Mouse (Mus musculus): ENCODE results near the gene Arhgap45. TPM values are rescaled to one million over a fixed set of nuclear protein-coding genes. Genes with fewer than 3 reads are reported as not detected.
A peak's percentile ranks its signal among the peaks of the same experiment; 100 is the strongest.

The Arhgap45 gene
- polyA plus RNA-seq, 1 experiment: 103 TPM

DNA sequence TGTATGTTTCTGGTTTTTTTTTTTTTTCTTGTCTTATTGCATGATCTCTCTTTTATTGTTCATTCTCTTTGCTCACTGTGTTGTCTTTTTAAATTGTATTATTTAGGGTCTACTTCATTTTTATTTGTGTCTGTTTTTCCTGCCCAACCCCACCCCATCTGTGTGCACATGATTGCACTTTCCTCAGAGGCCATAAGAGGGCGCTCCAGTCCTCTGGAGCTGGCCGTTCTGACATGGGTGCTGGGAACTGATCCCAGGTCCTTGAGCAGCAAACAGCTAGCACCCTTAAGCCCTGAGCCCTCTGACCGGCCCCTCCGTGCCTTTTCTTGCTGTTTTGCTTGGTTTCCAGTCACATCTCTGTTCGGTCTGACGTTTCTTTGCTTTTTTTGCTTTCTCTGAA, 24.9 kb upstream of the Arhgap45 start:
- DNase-seq: no peak
- Histone ChIP-seq H3K4me1 (ENCODE audit: control insufficient read depth, insufficient read depth, low read length) (peaks cover 11% of the 10 kb centered on the region), H3K4me3 (replicated peaks; ENCODE audit: extremely low read depth, low read depth, low read length) (no peak overlapping the region)
- WGBS: 89% methylated on average over 6 of the region's 6 CpGs
- TF ChIP-seq CTCF (IDR thresholded peaks at IDR 0.05; ENCODE audit: insufficient read depth, low read length) (peak; percentile 15; the same call in 1 of the 2 replicates), POLR2A (IDR thresholded peaks at IDR 0.05; ENCODE audit: borderline replicate concordance, extremely low read depth, low read depth, low read length) (no peak)

GRCm38 (mm10) chr10:79994397-79995115, 21.9 kb upstream of the Arhgap45 start:
- TF ChIP-seq CTCF (IDR thresholded peaks at IDR 0.05; ENCODE audit: insufficient read depth, low read length) (no peak), POLR2A (IDR thresholded peaks at IDR 0.05; ENCODE audit: borderline replicate concordance, extremely low read depth, low read depth, low read length) (no peak)
- no peak overlapping the region for H3K4me3 ChIP-seq (replicated peaks; ENCODE audit: extremely low read depth, low read depth, low read length)
- peaks cover 7% of the 10 kb centered on the region; the same call in 1 of the 2 replicates for H3K4me1 ChIP-seq (ENCODE audit: control insufficient read depth, insufficient read depth, low read length)
- WGBS: 58% methylated on average over 16 of the region's 16 CpGs
- peak; percentile 57 for DNase-seq

DNA sequence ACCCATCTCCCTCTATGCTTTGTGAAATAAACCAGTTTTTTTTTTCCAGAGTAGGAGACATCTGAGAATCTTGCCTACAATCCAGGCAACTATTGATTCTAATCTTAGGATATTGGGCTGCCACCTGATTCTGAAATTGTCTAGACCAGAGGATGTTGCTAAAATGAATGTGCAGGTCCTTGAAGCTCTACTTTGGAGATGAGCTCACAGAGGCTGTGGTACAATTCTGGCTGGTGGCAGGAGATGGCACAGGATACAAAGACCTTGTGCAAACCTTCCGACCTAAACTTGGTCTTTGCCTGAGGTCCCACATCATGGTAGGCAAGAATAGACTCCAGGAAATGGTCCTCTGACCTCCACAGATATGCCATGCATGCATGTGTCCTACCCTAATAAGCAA, 20.8 kb upstream of the Arhgap45 start:
- no peak overlapping the region for H3K4me3 ChIP-seq (replicated peaks; ENCODE audit: extremely low read depth, low read depth, low read length)
- 44% methylated on average over 1 of the region's 1 CpGs for WGBS
- H3K4me1 ChIP-seq (ENCODE audit: control insufficient read depth, insufficient read depth, low read length): peaks cover 7% of the 10 kb centered on the region; the same call in 1 of the 2 replicates
- TF ChIP-seq CTCF (IDR thresholded peaks at IDR 0.05; ENCODE audit: insufficient read depth, low read length) (no peak), POLR2A (IDR thresholded peaks at IDR 0.05; ENCODE audit: borderline replicate concordance, extremely low read depth, low read depth, low read length) (no peak)
- DNase-seq: no peak

GRCm38 (mm10) chr10:79996272-79997033, 20.0 kb upstream of the Arhgap45 start, which contains the start of gene Abca7:
Gene Abca7, plus strand, starts transcription at chr10:79996494.
- peak; percentile 99 for DNase-seq
- TF ChIP-seq CTCF (IDR thresholded peaks at IDR 0.05; ENCODE audit: insufficient read depth, low read length) (no peak), POLR2A (IDR thresholded peaks at IDR 0.05; ENCODE audit: borderline replicate concordance, extremely low read depth, low read depth, low read length) (no peak; the same call in 1 of the 2 replicates)
- H3K4me1 ChIP-seq (ENCODE audit: control insufficient read depth, insufficient read depth, low read length): peaks cover 7% of the 10 kb centered on the region; the same call in 1 of the 2 replicates
- H3K4me3 ChIP-seq (replicated peaks; ENCODE audit: extremely low read depth, low read depth, low read length): peak within 1 kb of the TSS; percentile 95
- under 1% methylated on average over 34 of the region's 34 CpGs for WGBS

DNA sequence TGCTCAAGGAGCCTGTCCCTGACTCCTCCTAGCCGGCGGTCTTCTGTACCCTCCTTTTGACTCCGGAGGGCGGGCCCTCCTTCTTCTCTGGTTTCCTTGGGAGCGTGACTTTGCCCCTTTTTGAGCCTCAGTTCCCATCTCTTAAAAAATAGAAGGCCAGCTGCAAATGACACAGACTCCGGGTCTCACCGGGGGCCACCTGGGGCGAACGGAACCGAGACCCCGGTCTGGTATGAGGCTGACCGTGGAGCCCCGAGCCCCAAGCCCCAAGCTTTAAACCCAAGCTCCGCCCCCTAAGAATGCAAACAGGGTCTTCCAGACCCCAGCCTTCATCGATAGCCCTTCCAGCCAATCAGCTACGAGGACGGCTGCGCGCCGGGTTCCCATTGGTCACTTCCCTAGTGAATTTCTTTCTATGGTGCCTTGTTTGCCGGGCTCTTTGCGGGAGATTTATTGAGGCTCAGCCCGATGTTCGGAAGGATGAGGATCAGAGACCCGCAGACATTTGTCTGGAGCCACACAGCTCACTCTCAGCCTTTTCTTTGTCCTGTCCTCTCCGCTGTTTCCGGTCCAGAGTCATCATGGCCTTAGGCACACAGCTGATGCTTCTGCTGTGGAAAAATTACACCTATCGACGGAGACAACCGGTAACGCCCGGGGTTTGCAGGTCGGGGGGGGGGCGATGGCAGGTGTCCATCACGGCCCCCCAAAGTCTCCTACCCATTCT, 19.3 kb upstream of the Arhgap45 start:
- peak overlapping the region; percentile 95 for H3K4me3 ChIP-seq (replicated peaks; ENCODE audit: extremely low read depth, low read depth, low read length)
- 1% methylated on average over 35 of the region's 35 CpGs for WGBS
- peaks cover 7% of the 10 kb centered on the region; the same call in 1 of the 2 replicates for H3K4me1 ChIP-seq (ENCODE audit: control insufficient read depth, insufficient read depth, low read length)
- peak; percentile 63 for DNase-seq
- TF ChIP-seq POLR2A (IDR thresholded peaks at IDR 0.05; ENCODE audit: borderline replicate concordance, extremely low read depth, low read depth, low read length): no peak
- no peak for TF ChIP-seq CTCF (IDR thresholded peaks at IDR 0.05; ENCODE audit: insufficient read depth, low read length)

GRCm38 (mm10) chr10:79997819-79998218, 18.6 kb upstream of the Arhgap45 start:
- no peak for DNase-seq
- no peak for TF ChIP-seq CTCF (IDR thresholded peaks at IDR 0.05; ENCODE audit: insufficient read depth, low read length)
- TF ChIP-seq POLR2A (IDR thresholded peaks at IDR 0.05; ENCODE audit: borderline replicate concordance, extremely low read depth, low read depth, low read length): no peak
- Histone ChIP-seq H3K4me3 (replicated peaks; ENCODE audit: extremely low read depth, low read depth, low read length) (no peak overlapping the region), H3K4me1 (ENCODE audit: control insufficient read depth, insufficient read depth, low read length) (peaks cover 7% of the 10 kb centered on the region)
- 14% methylated on average over 15 of the region's 15 CpGs for WGBS

GRCm38 (mm10) chr10:80001945-80002344, 14.5 kb upstream of the Arhgap45 start:
- Histone ChIP-seq H3K4me1 (ENCODE audit: control insufficient read depth, insufficient read depth, low read length) (peaks cover 12% of the 10 kb centered on the region), H3K4me3 (replicated peaks; ENCODE audit: extremely low read depth, low read depth, low read length) (no peak overlapping the region)
- WGBS: 89% methylated on average over 9 of the region's 9 CpGs
- TF ChIP-seq CTCF (IDR thresholded peaks at IDR 0.05; ENCODE audit: insufficient read depth, low read length): no peak
- no peak for TF ChIP-seq POLR2A (IDR thresholded peaks at IDR 0.05; ENCODE audit: borderline replicate concordance, extremely low read depth, low read depth, low read length)
- no peak for DNase-seq

GRCm38 (mm10) chr10:80002829-80003228, 13.6 kb upstream of the Arhgap45 start:
- Histone ChIP-seq H3K4me1 (ENCODE audit: control insufficient read depth, insufficient read depth, low read length) (peaks cover 10% of the 10 kb centered on the region), H3K4me3 (replicated peaks; ENCODE audit: extremely low read depth, low read depth, low read length) (no peak overlapping the region)
- 68% methylated on average over 21 of the region's 21 CpGs for WGBS
- no peak for TF ChIP-seq POLR2A (IDR thresholded peaks at IDR 0.05; ENCODE audit: borderline replicate concordance, extremely low read depth, low read depth, low read length)
- TF ChIP-seq CTCF (IDR thresholded peaks at IDR 0.05; ENCODE audit: insufficient read depth, low read length): no peak
- DNase-seq: no peak

Measured in lung, adult 2 months (tissue).